Mouse (Mus musculus) olfactory bulb, adult 2 months (tissue): ENCODE measurements around the gene Chmp6. TPM values are rescaled to one million over a fixed set of nuclear protein-coding genes. Genes with fewer than 3 reads are reported as not detected.
A peak's percentile ranks its signal among the peaks of the same experiment; 100 is the strongest.

Source experiments
- H3K27ac ChIP-seq: fragments of 200-500 bp; 2 replicates; pipeline ENCODE4 v1.5.1; 2012; ENCODE audit warnings: low read depth, low read length; ENCODE audit not compliant: insufficient read depth
- H3K4me1 ChIP-seq: fragments of 200-500 bp; 2 replicates; pipeline ENCODE4 v1.6.1; 2012; ENCODE audit warnings: low read length; ENCODE audit not compliant: control insufficient read depth, insufficient read depth
- H3K4me3 ChIP-seq: fragments of 200-500 bp; 2 replicates; pipeline ENCODE4 v1.5.1; 2012; ENCODE audit warnings: mild to moderate bottlenecking, low read depth, low read length, moderate library complexity; ENCODE audit not compliant: insufficient read depth
- CTCF ChIP-seq: fragments of 200-500 bp; IDR thresholded peaks from 2 replicates; pipeline ENCODE4 v1.5.1; 2012; ENCODE audit warnings: low read depth, mild to moderate bottlenecking, low read length, moderate library complexity; ENCODE audit not compliant: insufficient read depth
- POLR2A ChIP-seq: fragments of 200-500 bp; IDR thresholded peaks from 2 replicates; pipeline ENCODE4 v1.6.1; 2012; ENCODE audit warnings: mild to moderate bottlenecking, low read depth, low read length, moderate library complexity; ENCODE audit not compliant: insufficient read depth
- WGBS: fragments of 180-500 bp; shearing (Covaris S2); methylation state at CpG from one replicate; pipeline ENCODE4 v1.1.7; 2018; 5-methylcytosine and 5-hydroxymethylcytosine counted together
- polyA plus RNA-seq: library from polyadenylated mRNA; stranded (reverse); fragments of >200 nt; gene quantifications from 2 replicates; pipeline ENCODE4 v1.2.4, GENCODE M21; 2012; ENCODE audit warnings: low replicate concordance; ENCODE audit not compliant: missing spikeins, insufficient read depth, insufficient read length

Chmp6 gene
- polyA plus RNA-seq, 1 experiment: not detected

DNA sequence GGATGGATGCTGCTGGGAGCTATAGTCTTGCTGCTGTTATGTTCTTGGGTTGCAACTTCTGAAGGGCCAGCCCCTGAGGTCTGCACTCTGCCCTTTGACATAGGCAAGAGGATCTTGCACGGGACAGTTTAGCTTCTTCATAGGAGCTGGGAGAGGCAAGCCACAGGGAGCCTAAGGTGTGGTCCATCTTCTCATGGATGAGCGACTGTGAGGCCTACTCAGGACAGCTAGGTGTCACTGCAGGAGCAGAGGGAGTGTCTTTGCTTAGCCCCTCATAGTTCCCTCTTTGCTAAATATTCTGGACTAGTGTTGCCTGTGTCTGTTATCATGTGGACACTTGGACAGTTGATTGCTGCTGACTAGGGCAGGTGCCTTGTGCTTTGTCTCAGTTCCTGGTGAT is 34.7 kb downstream of the Chmp6 start:
- peak overlapping the region; percentile 66 for H3K27ac ChIP-seq
- no peak for TF ChIP-seq POLR2A
- no peak for TF ChIP-seq CTCF
- peak overlapping the region; percentile 11; the same call in 1 of the 2 replicates for H3K4me3 ChIP-seq
- 47% methylated on average over 2 of the region's 2 CpGs for WGBS
- H3K4me1 ChIP-seq: peaks cover 54% of the 10 kb centered on the region

GRCm38 (mm10) chr11:119948305-119948704 is 35.1 kb downstream of the Chmp6 start:
- H3K4me3 ChIP-seq: no peak overlapping the region
- TF ChIP-seq POLR2A: no peak
- TF ChIP-seq CTCF: no peak
- peak overlapping the region; percentile 66 for H3K27ac ChIP-seq
- peaks cover 58% of the 10 kb centered on the region for H3K4me1 ChIP-seq
- WGBS: 27% methylated on average over 4 of the region's 4 CpGs

GRCm38 (mm10) chr11:119948803-119949202 is 35.6 kb downstream of the Chmp6 start:
- H3K4me3 ChIP-seq: no peak overlapping the region
- peaks cover 62% of the 10 kb centered on the region for H3K4me1 ChIP-seq
- H3K27ac ChIP-seq: peak overlapping the region; percentile 30
- WGBS: 33% methylated on average over 2 of the region's 2 CpGs
- no peak for TF ChIP-seq CTCF
- TF ChIP-seq POLR2A: no peak

DNA sequence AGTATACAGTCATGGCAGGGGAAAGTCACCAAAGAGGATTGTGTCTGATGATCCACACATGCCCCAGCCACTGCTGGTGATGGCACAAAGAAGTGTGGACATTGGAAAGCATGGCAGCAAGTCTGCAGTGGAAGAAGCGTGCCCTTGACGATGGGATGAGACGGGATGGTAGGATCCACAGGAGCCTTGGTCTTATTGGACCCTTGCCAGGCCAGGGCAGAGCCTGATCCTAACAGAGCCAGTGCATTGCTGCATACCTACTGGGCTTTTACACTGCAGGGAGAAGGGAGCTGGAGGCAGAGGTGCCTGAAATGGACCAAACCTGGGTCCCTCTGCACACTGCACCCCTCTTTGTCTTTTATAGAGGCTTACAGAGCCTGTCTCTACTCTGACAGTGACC is 37.3 kb downstream of the Chmp6 start:
- Histone ChIP-seq H3K4me1 (peaks cover 70% of the 10 kb centered on the region), H3K4me3 (no peak overlapping the region), H3K27ac (no peak overlapping the region)
- WGBS: 81% methylated on average over 3 of the region's 3 CpGs
- TF ChIP-seq CTCF (no peak), POLR2A (no peak)

DNA sequence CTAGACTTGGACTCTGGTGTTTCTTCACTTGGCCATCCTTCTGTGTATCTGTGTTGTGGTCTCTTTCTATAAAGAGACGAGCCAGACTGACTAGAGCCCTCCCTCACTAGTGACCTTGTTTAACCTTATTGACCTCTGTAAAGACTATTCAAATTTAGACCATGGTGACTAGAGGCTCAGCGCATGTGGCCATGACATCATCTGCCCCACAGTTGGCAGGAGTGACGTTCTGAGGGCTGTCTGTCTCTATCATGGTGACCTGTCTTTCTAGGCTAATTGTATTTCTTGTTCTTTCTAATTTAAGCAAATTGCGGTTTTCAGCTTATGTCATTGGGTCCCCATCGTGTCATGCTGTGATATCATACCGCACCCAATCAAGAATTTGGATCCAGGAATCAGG is 38.1 kb downstream of the Chmp6 start:
- peaks cover 76% of the 10 kb centered on the region for H3K4me1 ChIP-seq
- TF ChIP-seq CTCF (no peak), POLR2A (no peak)

DNA sequence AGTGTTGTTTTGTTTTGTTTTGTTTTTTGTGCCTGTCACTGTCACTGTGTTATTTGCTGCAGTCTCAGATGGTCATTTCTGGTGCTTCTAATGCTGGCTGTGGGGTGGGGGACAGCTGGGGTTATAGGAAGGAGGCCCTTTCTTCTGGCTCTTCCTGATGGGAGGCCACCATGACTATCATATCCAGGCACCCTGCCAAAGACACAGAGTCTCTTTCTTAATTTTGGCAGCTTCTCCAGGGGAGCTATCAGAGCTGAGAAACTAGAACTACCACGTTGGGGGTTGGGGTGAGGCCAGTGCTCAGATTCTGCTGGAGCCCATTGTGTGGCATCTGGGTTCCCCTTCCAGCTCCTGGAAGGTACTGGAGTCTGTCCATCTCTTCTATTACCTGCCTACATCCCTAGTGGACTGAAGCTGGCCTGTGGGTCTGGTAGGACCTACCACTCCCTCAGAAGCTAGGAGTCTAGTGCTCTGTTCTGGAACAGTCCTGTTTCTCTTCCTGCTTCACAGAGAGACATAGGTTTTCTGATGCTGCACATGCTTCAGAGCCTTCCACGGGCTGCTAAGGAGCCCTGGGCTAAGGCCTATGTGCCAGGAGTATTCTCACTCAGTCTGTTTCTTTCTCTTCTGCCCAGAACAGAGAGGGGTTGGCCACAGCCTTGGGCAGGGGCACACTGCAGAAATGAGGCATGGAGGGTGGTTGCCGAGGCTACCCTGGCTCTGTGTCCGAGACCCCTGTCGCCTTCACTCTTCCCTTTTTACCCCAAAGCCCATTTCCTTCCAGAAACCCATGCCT is 39.4 kb downstream of the Chmp6 start:
- WGBS: 32% methylated on average over 5 of the region's 5 CpGs
- peaks cover 79% of the 10 kb centered on the region for H3K4me1 ChIP-seq
- TF ChIP-seq CTCF: no peak
- TF ChIP-seq POLR2A: no peak
- H3K27ac ChIP-seq: peak overlapping the region; percentile 42; the same call in 1 of the 2 replicates
- H3K4me3 ChIP-seq: no peak overlapping the region

More for the DNA sequence above, 38.1 kb downstream of the Chmp6 start:
- no peak overlapping the region for H3K27ac ChIP-seq
- no peak overlapping the region for H3K4me3 ChIP-seq
- WGBS: 73% methylated on average over 6 of the region's 6 CpGs

DNA sequence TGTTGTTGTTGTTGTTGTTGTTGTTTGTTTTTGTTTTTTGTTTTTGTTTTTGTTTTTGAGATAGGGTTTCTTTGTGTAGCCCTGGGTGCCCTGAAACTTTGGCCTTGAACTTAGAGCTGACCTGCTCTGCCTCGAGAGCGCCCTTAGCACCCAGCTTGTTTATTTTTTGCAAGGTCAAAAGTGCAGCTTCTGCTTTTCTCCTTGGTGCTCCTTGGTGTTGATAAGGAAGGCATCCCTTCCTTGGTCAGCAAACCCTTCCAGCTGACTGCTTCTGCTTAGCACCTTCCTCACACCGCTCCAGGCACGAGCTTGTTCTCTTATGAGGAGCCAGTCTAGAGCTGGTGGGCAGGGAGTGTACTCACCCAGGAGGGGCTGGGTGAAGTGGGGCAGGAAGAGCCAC is 41.0 kb downstream of the Chmp6 start:
- H3K27ac ChIP-seq: no peak overlapping the region

DNA sequence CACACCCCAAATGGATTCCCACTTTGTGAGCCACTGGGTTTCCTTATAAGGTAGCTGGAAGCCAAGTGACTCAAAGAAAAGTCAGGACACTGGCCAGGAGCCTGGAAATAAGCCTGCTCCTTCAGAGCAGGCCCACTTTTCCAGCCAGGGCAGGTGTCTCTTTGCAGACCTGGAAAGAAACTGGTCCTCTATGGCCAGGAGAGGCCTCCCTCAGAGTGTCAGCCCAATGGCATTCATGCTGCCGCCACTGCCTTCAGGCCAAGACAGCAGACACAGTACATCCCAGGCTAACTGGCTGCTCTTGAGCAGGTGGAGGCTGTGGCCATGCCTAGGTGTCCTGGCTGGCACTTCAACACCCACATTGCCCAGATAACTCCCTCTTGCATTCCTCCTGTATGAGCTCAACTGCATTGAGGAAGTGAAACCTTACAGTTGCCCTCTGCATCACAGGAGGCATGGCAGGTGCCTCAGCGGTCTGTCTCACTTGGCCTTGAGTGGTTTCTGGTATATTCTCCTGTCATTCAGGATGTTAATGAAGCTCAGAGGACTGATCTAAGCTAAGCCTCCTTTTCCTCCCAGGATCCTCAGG is 41.6 kb downstream of the Chmp6 start:
- TF ChIP-seq POLR2A: no peak
- no peak for TF ChIP-seq CTCF
- Histone ChIP-seq H3K27ac (no peak overlapping the region), H3K4me1 (peaks cover 79% of the 10 kb centered on the region), H3K4me3 (no peak overlapping the region)
- 72% methylated on average over 2 of the region's 2 CpGs for WGBS

More for the DNA sequence above, 41.0 kb downstream of the Chmp6 start:
- Histone ChIP-seq H3K4me3 (no peak overlapping the region), H3K4me1 (peaks cover 75% of the 10 kb centered on the region)
- WGBS: 68% methylated on average over 4 of the region's 4 CpGs
- TF ChIP-seq POLR2A: no peak
- TF ChIP-seq CTCF: no peak

DNA sequence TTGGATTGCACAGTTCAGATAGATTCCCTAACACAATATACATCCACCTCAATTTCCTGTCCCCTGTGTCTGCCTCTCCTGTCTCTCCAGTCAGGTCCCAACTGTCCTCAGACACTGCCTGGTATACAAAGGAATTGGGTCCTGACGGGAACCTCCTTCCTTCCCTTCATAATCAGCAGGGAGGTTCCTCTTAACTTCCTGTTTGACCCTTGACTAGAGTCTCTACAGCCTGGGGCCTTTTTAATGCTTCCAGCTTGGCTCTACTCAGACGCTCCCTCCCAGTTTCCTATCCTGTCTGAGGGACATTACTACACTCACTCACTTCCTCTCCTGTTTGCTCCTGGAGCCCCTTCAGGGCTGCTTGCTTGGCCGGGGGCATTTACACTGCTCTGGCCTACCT is 42.2 kb downstream of the Chmp6 start:
- Histone ChIP-seq H3K27ac (peak overlapping the region; percentile 44; the same call in 1 of the 2 replicates), H3K4me1 (peaks cover 81% of the 10 kb centered on the region), H3K4me3 (no peak overlapping the region)
- WGBS: 69% methylated on average over 3 of the region's 3 CpGs
- no peak for TF ChIP-seq POLR2A

GRCm38 (mm10) chr11:119956590-119956989 is 43.3 kb downstream of the Chmp6 start:
- Histone ChIP-seq H3K4me3 (no peak overlapping the region), H3K27ac (peak overlapping the region; percentile 65), H3K4me1 (peaks cover 76% of the 10 kb centered on the region)
- WGBS: 10% methylated on average over 13 of the region's 13 CpGs
- no peak for TF ChIP-seq POLR2A
- TF ChIP-seq CTCF: no peak
